Mouse (Mus musculus) heart, embryonic 16.5 days (tissue): ENCODE results near the gene Mbnl3. TPM values are rescaled to one million over a fixed set of nuclear protein-coding genes. Genes with fewer than 3 reads are reported as not detected.

Experiments used
- ATAC-seq: fragments of 200-750 bp; cut with Nextera tagmentation; replicated peaks from 2 replicates; pipeline ENCODE4 v1.8.0; 2017; ENCODE audit warnings: moderate number of reproducible peaks; ENCODE audit not compliant: insufficient read depth, low FRiP score; ENCODE audit errors: extremely low read depth
- H3K27ac ChIP-seq: fragments of 300-500 bp; sonication (generic); 2 replicates; pipeline ENCODE4 v1.5.1; 2014; ENCODE audit warnings: mild to moderate bottlenecking, low read length, control low read depth, moderate library complexity
- H3K27me3 ChIP-seq: fragments of 300-500 bp; sonication (generic); 2 replicates; pipeline ENCODE4 v1.6.1; 2014; ENCODE audit warnings: low read length, mixed read lengths; ENCODE audit not compliant: control insufficient read depth, insufficient read depth
- H3K36me3 ChIP-seq: fragments of 300-500 bp; sonication (generic); 2 replicates; pipeline ENCODE4 v1.6.1; 2014; ENCODE audit not compliant: control insufficient read depth, insufficient read depth
- H3K4me1 ChIP-seq: fragments of 300-500 bp; sonication (generic); 2 replicates; pipeline ENCODE4 v1.6.1; 2014; ENCODE audit warnings: low read length, mixed read lengths; ENCODE audit not compliant: control insufficient read depth, insufficient read depth
- H3K4me2 ChIP-seq: fragments of 300-500 bp; sonication (generic); 2 replicates; pipeline ENCODE4 v1.6.1; 2014; ENCODE audit warnings: low read depth, mild to moderate bottlenecking, control low read depth, low read length
- H3K4me3 ChIP-seq: fragments of 300-500 bp; sonication (generic); 2 replicates; pipeline ENCODE4 v1.5.1; 2014; ENCODE audit warnings: mild to moderate bottlenecking, control low read depth, low read length
- H3K9ac ChIP-seq: fragments of 300-500 bp; sonication (generic); 2 replicates; pipeline ENCODE4 v1.6.1; 2014; ENCODE audit warnings: low read length, control low read depth
- H3K9me3 ChIP-seq: fragments of 300-500 bp; sonication (generic); replicated peaks from 2 replicates; pipeline ENCODE4 v1.6.1; 2016; ENCODE audit warnings: low read length; ENCODE audit not compliant: control insufficient read depth
- WGBS: fragments of 180-500 bp; shearing (Covaris S2); extraction: QIAGEN DNeasy Blood & Tissue Kit; methylation state at CpG from one replicate; pipeline ENCODE4 v1.1.7; 2014; 5-methylcytosine and 5-hydroxymethylcytosine counted together
- polyA plus RNA-seq: library from polyadenylated mRNA; unstranded; fragments of >200 nt; fragmentation: Nextera tagmentation; extraction: Ambion mirVana; gene quantifications from 2 replicates; pipeline ENCODE4 v1.2.1, GENCODE M21; 2015

Mbnl3 gene
- polyA plus RNA-seq, 1 experiment from 2014 or later = 8.5 TPM

GRCm38 (mm10) chrX:51167976-51168375 is 38.4 kb downstream of the Mbnl3 start:
- Histone ChIP-seq H3K4me1 (no peaks in the 10 kb centered on the region), H3K27ac (no peak overlapping the region), H3K9me3 (no peaks in the 10 kb centered on the region), H3K36me3 (no peaks in the 10 kb centered on the region), H3K27me3 (no peaks in the 10 kb centered on the region; the same call in 1 of the 2 replicates), H3K4me2 (no peak overlapping the region), H3K9ac (no peak overlapping the region), H3K4me3 (no peak overlapping the region)
- no peak for ATAC-seq
- 55% methylated on average over 3 of the region's 3 CpGs for WGBS

- no peaks in the 10 kb centered on the region for H3K36me3 ChIP-seq
- H3K27me3 ChIP-seq = no peaks in the 10 kb centered on the region
- WGBS = 61% methylated on average over 5 of the region's 5 CpGs
- no peak overlapping the region for H3K4me3 ChIP-seq
- H3K4me2 ChIP-seq = no peak overlapping the region
- H3K9ac ChIP-seq = no peak overlapping the region
- H3K9me3 ChIP-seq = no peaks in the 10 kb centered on the region
- no peak for ATAC-seq
- H3K27ac ChIP-seq = no peak overlapping the region
- H3K4me1 ChIP-seq = no peaks in the 10 kb centered on the region
Observed at GRCm38 (mm10) chrX:51164766-51165165, 41.6 kb downstream of the Mbnl3 start.

GRCm38 (mm10) chrX:51148436-51148835 is 57.9 kb downstream of the Mbnl3 start:
- no peak for ATAC-seq
- H3K9me3 ChIP-seq = no peaks in the 10 kb centered on the region
- H3K9ac ChIP-seq = no peak overlapping the region
- no peaks in the 10 kb centered on the region for H3K36me3 ChIP-seq
- H3K4me1 ChIP-seq = no peaks in the 10 kb centered on the region
- H3K27me3 ChIP-seq = no peaks in the 10 kb centered on the region
- H3K27ac ChIP-seq = peak overlapping the region; percentile 18; the same call in 1 of the 2 replicates
- H3K4me2 ChIP-seq = no peak overlapping the region
- no peak overlapping the region for H3K4me3 ChIP-seq
- WGBS = 48% methylated on average over 4 of the region's 4 CpGs

GRCm38 (mm10) chrX:51146351-51146750 is 60.0 kb downstream of the Mbnl3 start:
- no peak overlapping the region for H3K4me2 ChIP-seq
- WGBS = 38% methylated on average over 4 of the region's 4 CpGs
- no peak overlapping the region for H3K27ac ChIP-seq
- ATAC-seq = no peak
- no peak overlapping the region for H3K4me3 ChIP-seq
- H3K9me3 ChIP-seq = no peaks in the 10 kb centered on the region
- no peaks in the 10 kb centered on the region for H3K27me3 ChIP-seq
- no peak overlapping the region for H3K9ac ChIP-seq
- no peaks in the 10 kb centered on the region for H3K4me1 ChIP-seq
- no peaks in the 10 kb centered on the region for H3K36me3 ChIP-seq

- H3K4me2 ChIP-seq = no peak overlapping the region
- no peak overlapping the region for H3K4me3 ChIP-seq
- no peak overlapping the region for H3K9ac ChIP-seq
- H3K9me3 ChIP-seq = no peaks in the 10 kb centered on the region
- H3K27me3 ChIP-seq = no peaks in the 10 kb centered on the region
- H3K27ac ChIP-seq = no peak overlapping the region
- no peaks in the 10 kb centered on the region for H3K4me1 ChIP-seq
- 38% methylated on average over 3 of the region's 3 CpGs for WGBS
- H3K36me3 ChIP-seq = no peaks in the 10 kb centered on the region
- ATAC-seq = no peak
Observed at GRCm38 (mm10) chrX:51140055-51140454, 66.3 kb downstream of the Mbnl3 start.

- no peaks in the 10 kb centered on the region for H3K4me1 ChIP-seq
- no peak overlapping the region for H3K27ac ChIP-seq
- H3K9me3 ChIP-seq = no peaks in the 10 kb centered on the region
- H3K27me3 ChIP-seq = no peaks in the 10 kb centered on the region
- ATAC-seq = no peak
- H3K4me3 ChIP-seq = no peak overlapping the region
- WGBS = 73% methylated on average over 3 of the region's 3 CpGs
- H3K36me3 ChIP-seq = no peaks in the 10 kb centered on the region
- no peak overlapping the region for H3K4me2 ChIP-seq
- no peak overlapping the region for H3K9ac ChIP-seq
Observed at GRCm38 (mm10) chrX:51131325-51131724, 75.0 kb downstream of the Mbnl3 start.

- Histone ChIP-seq H3K27me3 (no peaks in the 10 kb centered on the region), H3K36me3 (no peaks in the 10 kb centered on the region), H3K4me1 (no peaks in the 10 kb centered on the region), H3K9me3 (no peaks in the 10 kb centered on the region), H3K27ac (no peak overlapping the region), H3K9ac (no peak overlapping the region), H3K4me3 (no peak overlapping the region), H3K4me2 (no peak overlapping the region)
- no peak for ATAC-seq
- WGBS = 44% methylated on average over 4 of the region's 4 CpGs
Observed at GRCm38 (mm10) chrX:51102748-51103147, 103.6 kb downstream of the Mbnl3 start.

- WGBS = 59% methylated on average over 6 of the region's 6 CpGs
Observed at GRCm38 (mm10) chrX:51084972-51085371, 121.4 kb downstream of the Mbnl3 start.

GRCm38 (mm10) chrX:51084211-51084610 is 122.1 kb downstream of the Mbnl3 start:
- Histone ChIP-seq H3K4me2 (no peak overlapping the region), H3K27ac (no peak overlapping the region), H3K36me3 (no peaks in the 10 kb centered on the region), H3K27me3 (no peaks in the 10 kb centered on the region), H3K9me3 (no peaks in the 10 kb centered on the region), H3K4me1 (no peaks in the 10 kb centered on the region), H3K9ac (no peak overlapping the region), H3K4me3 (no peak overlapping the region)
- WGBS = 50% methylated on average over 1 of the region's 1 CpGs
- no peak for ATAC-seq

More at GRCm38 (mm10) chrX:51084972-51085371, 121.4 kb downstream of the Mbnl3 start:
- H3K27ac ChIP-seq = no peak overlapping the region
- no peak overlapping the region for H3K9ac ChIP-seq
- no peak overlapping the region for H3K4me3 ChIP-seq
- no peaks in the 10 kb centered on the region for H3K27me3 ChIP-seq
- no peaks in the 10 kb centered on the region for H3K9me3 ChIP-seq
- no peaks in the 10 kb centered on the region for H3K4me1 ChIP-seq
- no peak for ATAC-seq
- H3K4me2 ChIP-seq = no peak overlapping the region
- no peaks in the 10 kb centered on the region for H3K36me3 ChIP-seq

- Histone ChIP-seq H3K9ac (no peak overlapping the region), H3K4me1 (no peaks in the 10 kb centered on the region), H3K36me3 (no peaks in the 10 kb centered on the region), H3K27ac (no peak overlapping the region), H3K27me3 (no peaks in the 10 kb centered on the region), H3K9me3 (no peaks in the 10 kb centered on the region), H3K4me3 (no peak overlapping the region), H3K4me2 (no peak overlapping the region)
- no peak for ATAC-seq
- WGBS = 34% methylated on average over 3 of the region's 3 CpGs
Observed at GRCm38 (mm10) chrX:51076744-51077143, 129.6 kb downstream of the Mbnl3 start.
